Mouse (Mus musculus) cerebellum, adult 9-11 months (tissue): ENCODE data around the gene Tmem150c.

Experiments used
- DNase-seq: peaks from one replicate; pipeline ENCODE4 v3.0.0; 2022

The Tmem150c gene

DNA sequence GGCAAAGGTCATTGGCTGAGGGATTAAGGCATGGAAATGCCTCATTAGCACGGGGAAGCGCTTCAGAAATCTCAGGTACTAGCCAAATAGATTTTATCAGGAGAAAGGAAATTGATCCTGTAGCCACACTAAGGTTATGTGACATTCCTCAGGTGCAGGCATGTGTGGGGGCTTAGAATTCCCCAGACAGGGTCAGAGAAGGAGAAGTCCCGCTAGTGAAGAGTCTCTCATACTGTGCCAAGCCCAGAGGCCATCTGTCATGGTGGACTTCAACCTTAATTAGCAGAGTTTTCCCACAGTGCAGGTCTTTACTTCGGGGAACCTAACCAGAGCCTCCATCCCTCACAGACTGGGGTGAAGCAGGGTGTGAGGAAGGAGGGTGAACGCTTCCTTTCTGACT is 62.7 kb downstream of the Tmem150c start:
- no peak for DNase-seq

DNA sequence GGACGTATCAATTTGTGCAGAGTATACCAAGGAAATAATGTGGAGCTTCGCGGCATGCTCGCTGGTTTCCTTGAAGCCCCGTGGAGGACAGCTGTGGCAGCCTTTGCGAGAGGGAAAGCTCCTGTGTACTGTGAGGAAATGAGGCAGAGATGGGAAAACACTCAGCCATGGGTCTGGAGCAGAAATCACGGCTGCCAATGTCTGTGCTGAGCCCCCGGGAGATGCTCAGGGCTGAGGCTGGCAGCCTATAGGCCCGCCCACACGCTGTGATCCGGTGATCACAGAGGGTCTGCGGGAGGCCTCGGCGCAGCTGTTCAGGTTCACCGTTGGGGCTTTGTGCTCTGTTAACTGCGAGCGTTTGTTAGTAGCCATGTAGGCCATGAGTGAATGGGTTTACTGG is 68.0 kb downstream of the Tmem150c start:
- DNase-seq: peak; percentile 34

GRCm38 (mm10) chr5:100091263-100091594 is 68.4 kb downstream of the Tmem150c start:
- DNase-seq: no peak

DNA sequence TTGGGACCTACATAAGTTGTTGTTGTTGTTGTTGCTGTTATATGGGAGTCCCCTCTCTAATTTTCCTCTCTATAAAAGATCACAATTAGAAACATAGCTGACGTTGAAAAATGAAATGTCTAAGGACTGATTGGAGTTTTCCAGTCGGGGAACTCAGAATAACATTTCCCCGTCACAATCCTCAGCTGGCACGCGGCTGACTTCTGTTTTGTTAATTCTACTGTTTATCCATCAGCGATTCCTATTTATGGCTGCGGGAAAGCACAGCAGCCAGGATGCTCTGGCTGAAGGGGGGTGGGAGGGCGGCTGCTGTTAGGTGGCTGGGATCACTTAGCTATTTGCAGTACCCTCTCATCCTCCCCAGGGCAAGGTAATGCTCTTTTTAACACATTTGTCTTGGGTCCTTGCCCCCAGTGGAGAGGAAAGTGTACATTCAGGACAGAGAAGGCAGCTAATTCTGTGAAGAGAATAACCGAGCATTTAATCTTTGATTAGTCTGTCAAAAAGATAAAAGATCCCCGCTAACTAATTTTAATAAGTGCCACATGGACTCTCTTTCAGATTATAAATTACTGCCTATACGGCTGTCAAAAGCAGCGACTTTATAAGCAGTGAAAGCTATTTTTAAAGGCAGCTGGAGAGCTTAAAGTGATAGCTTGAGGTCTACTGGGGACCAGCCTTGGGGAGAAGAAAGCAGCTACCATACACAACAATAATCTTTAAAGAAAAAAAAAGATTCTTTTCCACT is 68.9 kb downstream of the Tmem150c start:
- no peak for DNase-seq

DNA sequence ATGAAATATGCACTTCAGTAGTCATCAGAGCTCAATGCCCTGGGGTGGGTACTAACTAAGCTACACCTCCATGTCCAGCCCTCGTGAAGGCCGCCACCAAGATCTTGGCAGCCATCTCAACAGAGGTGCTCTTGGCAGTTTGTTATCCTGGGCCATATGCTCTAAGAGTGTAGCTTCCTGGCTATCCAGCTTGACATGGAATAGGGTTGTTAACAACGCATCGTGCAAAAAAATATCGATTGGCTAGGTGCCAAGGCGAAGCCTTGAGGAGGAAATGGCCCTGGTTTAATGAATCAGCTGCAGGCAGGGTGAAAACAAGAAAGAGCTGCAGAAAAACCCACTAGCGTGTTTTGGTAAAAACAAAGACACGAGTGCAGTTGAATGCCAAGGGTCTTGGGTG is 74.5 kb downstream of the Tmem150c start:
- no peak for DNase-seq

- no peak for DNase-seq
These were observed 75.5 kb downstream of the Tmem150c start for GRCm38 (mm10) chr5:100083953-100084562.

- no peak for DNase-seq
These were observed 77.6 kb downstream of the Tmem150c start for GRCm38 (mm10) chr5:100082006-100082405.

- no peak for DNase-seq
These were observed 79.7 kb downstream of the Tmem150c start for GRCm38 (mm10) chr5:100079931-100080275.

- DNase-seq: peak; percentile 30
These were observed 80.3 kb downstream of the Tmem150c start for GRCm38 (mm10) chr5:100079040-100079930.

DNA sequence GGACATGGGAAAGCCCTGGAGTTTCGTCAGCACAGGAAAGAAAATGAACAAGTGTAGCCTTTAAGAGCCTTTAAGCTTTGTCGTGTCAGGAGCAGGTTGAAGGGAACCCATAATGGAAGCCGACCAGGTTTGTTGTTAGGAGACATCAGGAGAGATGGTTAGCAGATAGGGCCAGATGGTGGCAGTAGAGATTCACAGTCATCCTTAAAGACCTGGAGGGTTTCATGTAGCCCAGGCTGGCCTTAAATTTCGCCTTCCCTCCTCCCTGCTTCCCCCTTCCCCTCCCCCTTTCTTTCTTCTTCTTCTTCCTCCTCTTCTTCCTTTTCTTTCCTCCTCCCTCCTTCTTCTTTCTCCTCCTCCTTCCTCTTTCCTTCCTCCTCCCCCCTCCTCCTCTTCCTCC is 85.0 kb downstream of the Tmem150c start:
- DNase-seq: peak; percentile 32

DNA sequence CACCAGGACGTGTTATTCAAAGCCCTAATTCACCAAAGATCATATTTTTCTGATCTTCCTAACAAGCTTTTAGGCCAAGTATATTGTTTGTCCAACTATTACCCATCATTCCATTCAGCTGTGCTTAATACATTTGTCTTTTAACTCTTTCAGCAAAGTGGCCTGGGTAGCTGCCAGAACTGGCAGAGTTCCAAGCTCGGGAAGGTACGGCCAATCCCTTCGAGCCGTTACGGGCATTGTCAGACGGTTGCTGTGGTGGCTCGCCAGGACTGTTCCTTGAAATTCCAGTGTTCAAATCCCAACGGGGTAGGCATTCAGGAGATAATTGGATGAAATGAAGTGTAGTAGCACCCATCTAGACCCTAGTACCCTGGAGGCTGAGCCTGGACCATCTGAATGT is 87.1 kb downstream of the Tmem150c start:
- DNase-seq: no peak

GRCm38 (mm10) chr5:100071541-100071940 is 88.1 kb downstream of the Tmem150c start:
- DNase-seq: no peak

GRCm38 (mm10) chr5:100070255-100070654 is 89.4 kb downstream of the Tmem150c start:
- peak; percentile 76 for DNase-seq

DNA sequence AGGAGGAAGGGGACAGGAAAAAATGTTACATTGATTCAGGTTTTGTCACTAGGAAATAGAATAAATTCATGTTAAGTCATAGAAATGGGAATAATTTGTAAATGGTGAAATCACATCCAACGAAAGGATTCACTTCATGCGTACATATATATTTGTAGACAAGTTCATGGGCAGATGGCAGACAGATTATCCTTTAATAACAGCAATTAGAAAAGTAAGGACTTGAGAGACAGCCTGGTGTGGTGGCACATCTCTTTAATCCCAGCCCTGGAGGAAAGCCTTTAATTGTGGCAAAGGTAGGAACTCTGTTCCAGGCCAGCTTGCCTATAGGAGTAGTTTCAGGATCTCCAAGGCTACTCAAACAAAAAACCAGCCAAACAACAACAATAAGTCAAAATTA is 90.1 kb downstream of the Tmem150c start:
- no peak for DNase-seq

- DNase-seq: no peak
These were observed 92.0 kb downstream of the Tmem150c start for GRCm38 (mm10) chr5:100067579-100067978.

DNA sequence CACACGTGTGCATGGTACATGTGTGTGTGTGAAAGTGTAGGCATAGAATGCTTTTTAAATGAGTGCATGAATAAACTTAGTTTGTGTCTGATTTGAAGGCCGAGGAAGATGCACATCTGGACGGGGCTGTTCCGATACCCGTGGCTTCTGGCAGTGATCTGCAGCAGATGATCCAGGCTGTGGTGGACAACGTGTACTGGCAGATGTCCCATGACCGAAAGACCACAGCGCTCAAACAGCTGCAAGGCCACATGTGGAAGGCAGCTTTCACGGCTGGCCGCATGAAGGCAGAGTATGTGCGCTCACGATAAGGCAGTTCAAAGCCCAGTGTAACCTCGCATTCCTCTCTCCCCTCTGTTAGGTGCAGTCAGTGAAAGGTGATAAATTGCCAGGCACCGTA is 98.7 kb downstream of the Tmem150c start:
- no peak for DNase-seq

DNA sequence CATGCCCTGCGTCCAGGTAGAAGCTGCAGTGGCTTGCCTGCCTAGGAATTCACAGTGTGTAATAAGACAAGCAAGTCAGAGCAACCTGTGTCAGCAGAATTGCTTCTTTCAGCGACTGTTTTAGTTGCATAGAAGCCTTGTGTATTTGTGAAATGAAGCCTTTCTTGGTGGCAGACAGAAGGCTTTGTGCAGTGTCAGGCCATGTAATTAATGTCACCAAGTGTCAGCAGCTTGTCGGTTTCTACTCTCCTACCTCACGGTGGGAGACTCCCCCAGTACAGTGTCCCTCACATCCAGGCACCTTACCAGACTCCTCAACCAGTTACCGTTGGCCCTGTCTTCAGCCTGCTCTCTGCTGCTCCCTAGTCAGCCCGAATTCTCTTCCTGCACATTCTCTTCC is 100.3 kb downstream of the Tmem150c start:
- DNase-seq: no peak

DNA sequence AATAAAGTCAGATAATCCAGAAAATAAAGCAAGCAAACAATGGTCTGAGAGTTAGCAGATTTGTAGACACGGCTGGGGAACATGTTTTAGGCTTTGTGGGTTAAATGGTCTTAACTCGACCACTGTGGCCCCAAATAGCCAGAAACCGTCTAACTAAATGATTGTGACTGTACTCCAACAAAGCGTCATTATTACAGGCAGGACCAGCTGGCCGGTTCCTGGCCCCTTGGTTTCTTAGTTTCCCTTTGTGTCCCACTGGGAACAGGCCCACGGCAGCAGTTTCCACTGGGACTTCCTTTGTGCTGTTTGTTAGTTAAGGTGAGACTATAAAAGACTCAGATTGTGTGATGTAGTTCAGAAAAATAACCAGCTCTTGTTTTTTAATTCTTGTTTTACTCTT is 100.9 kb downstream of the Tmem150c start:
- DNase-seq: no peak

- DNase-seq: no peak
These were observed 102.0 kb downstream of the Tmem150c start for GRCm38 (mm10) chr5:100057461-100058209.

- no peak for DNase-seq
These were observed 103.7 kb downstream of the Tmem150c start for GRCm38 (mm10) chr5:100055866-100056369.

DNA sequence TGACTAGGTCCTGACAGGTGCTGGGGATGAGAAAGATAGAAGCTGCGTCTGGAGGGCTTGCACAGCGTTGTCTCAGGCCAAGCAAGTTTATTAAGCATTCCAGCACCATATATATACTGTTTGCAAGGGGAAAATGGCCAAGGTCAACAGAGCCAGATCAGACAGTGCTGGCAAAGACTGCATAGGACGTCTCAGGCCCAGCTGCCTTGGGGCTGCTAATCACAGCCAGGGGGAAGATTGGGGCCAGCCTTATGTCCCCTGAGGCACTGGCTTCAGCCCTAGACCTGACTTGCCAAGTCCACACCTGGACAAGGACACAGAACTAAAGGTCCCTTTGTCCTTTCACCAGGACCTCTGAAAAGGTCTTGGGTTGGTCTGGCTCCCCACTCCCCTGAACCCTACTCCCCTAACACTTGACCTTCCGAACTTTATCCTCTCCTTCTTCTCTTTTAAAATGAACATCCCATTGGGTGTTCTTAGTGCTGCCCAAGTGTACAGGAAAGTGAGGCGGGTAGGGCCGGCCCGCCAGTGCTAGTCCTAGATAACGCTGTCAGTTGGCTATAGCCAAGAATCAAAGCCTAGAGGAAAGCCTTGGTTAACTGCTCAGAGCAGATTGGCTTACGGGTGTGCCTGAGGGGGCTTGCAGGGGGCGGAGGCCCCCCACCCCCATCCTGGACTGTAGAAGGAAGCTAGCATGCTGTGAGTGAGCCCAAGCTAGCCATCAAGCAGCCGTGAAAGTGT is 104.6 kb downstream of the Tmem150c start:
- no peak for DNase-seq

GRCm38 (mm10) chr5:100052728-100053127 is 106.9 kb downstream of the Tmem150c start:
- no peak for DNase-seq
